Mouse (Mus musculus): Measurements from ENCODE around the gene Cend1. TPM values are rescaled to one million over a fixed set of nuclear protein-coding genes. Genes with fewer than 3 reads are reported as not detected.

Cend1 gene
- polyA plus RNA-seq, 1 experiment, result not detected

- Histone ChIP-seq H3K4me1 (peaks cover 68% of the 10 kb centered on the region), H3K9me3 (no peaks in the 10 kb centered on the region), H3K36me3 (replicated peaks; ENCODE audit: low read length) (peaks cover 46% of the 10 kb centered on the region), H3K4me3 (replicated peaks) (peak within 1 kb of the TSS; percentile 95), H3K27me3 (replicated peaks) (no peaks in the 10 kb centered on the region)
- TF ChIP-seq GATA1 (IDR thresholded peaks at IDR 0.05; ENCODE audit: borderline replicate concordance, low read length), result no peak
These were observed 14.5 kb upstream of the Cend1 start, which contains the start of gene Pidd1 for GRCm38 (mm10) chr7:141443828-141444237. Gene Pidd1, minus strand, starts transcription at chr7:141444025.

GRCm38 (mm10) chr7:141443081-141443821, 14.0 kb upstream of the Cend1 start:
- Histone ChIP-seq H3K9me3 (no peaks in the 10 kb centered on the region), H3K36me3 (replicated peaks; ENCODE audit: low read length) (peaks cover 46% of the 10 kb centered on the region), H3K27me3 (replicated peaks) (no peaks in the 10 kb centered on the region), H3K4me1 (peaks cover 66% of the 10 kb centered on the region), H3K4me3 (replicated peaks) (peak overlapping the region; percentile 95)
- TF ChIP-seq GATA1 (IDR thresholded peaks at IDR 0.05; ENCODE audit: borderline replicate concordance, low read length), result no peak
- TF ChIP-seq FLI1 (IDR thresholded peaks at IDR 0.05; ENCODE audit: low read length), result no peak

- no peaks in the 10 kb centered on the region for H3K9me3 ChIP-seq
- TF ChIP-seq FLI1 (IDR thresholded peaks at IDR 0.05; ENCODE audit: low read length), result no peak
- no peaks in the 10 kb centered on the region for H3K27me3 ChIP-seq (replicated peaks)
- H3K36me3 ChIP-seq (replicated peaks; ENCODE audit: low read length), result peaks cover 53% of the 10 kb centered on the region
- peaks cover 74% of the 10 kb centered on the region for H3K4me1 ChIP-seq
- peak overlapping the region; percentile 95 for H3K4me3 ChIP-seq (replicated peaks)
These were observed 12.9 kb upstream of the Cend1 start for GRCm38 (mm10) chr7:141442199-141442598.

GRCm38 (mm10) chr7:141441460-141441859, 12.2 kb upstream of the Cend1 start:
- Histone ChIP-seq H3K36me3 (replicated peaks; ENCODE audit: low read length) (peaks cover 53% of the 10 kb centered on the region), H3K9me3 (no peaks in the 10 kb centered on the region), H3K4me1 (peaks cover 77% of the 10 kb centered on the region), H3K4me3 (replicated peaks) (peak overlapping the region; percentile 95), H3K27me3 (replicated peaks) (no peaks in the 10 kb centered on the region)
- TF ChIP-seq FLI1 (IDR thresholded peaks at IDR 0.05; ENCODE audit: low read length) (no peak), GATA1 (IDR thresholded peaks at IDR 0.05; ENCODE audit: borderline replicate concordance, low read length) (no peak)

- peaks cover 81% of the 10 kb centered on the region for H3K4me1 ChIP-seq
- H3K27me3 ChIP-seq (replicated peaks), result no peaks in the 10 kb centered on the region
- peak overlapping the region; percentile 95 for H3K4me3 ChIP-seq (replicated peaks)
- no peaks in the 10 kb centered on the region for H3K9me3 ChIP-seq
- peaks cover 53% of the 10 kb centered on the region for H3K36me3 ChIP-seq (replicated peaks; ENCODE audit: low read length)
- TF ChIP-seq FLI1 (IDR thresholded peaks at IDR 0.05; ENCODE audit: low read length) (no peak), GATA1 (IDR thresholded peaks at IDR 0.05; ENCODE audit: borderline replicate concordance, low read length) (no peak)
These were observed 11.3 kb upstream of the Cend1 start for GRCm38 (mm10) chr7:141440613-141441012.

- Histone ChIP-seq H3K36me3 (replicated peaks; ENCODE audit: low read length) (peaks cover 53% of the 10 kb centered on the region), H3K4me3 (replicated peaks) (no peak overlapping the region), H3K4me1 (peaks cover 86% of the 10 kb centered on the region), H3K9me3 (no peaks in the 10 kb centered on the region), H3K27me3 (replicated peaks) (no peaks in the 10 kb centered on the region)
- TF ChIP-seq GATA1 (IDR thresholded peaks at IDR 0.05; ENCODE audit: borderline replicate concordance, low read length) (no peak), FLI1 (IDR thresholded peaks at IDR 0.05; ENCODE audit: low read length) (no peak)
These were observed 10.5 kb upstream of the Cend1 start for GRCm38 (mm10) chr7:141439811-141440210.

- H3K36me3 ChIP-seq (replicated peaks; ENCODE audit: low read length), result peaks cover 56% of the 10 kb centered on the region
These were observed 9.9 kb upstream of the Cend1 start for GRCm38 (mm10) chr7:141439140-141439679.

GRCm38 (mm10) chr7:141438201-141438968, 9.1 kb upstream of the Cend1 start:
- no peak for TF ChIP-seq FLI1 (IDR thresholded peaks at IDR 0.05; ENCODE audit: low read length)
- TF ChIP-seq GATA1 (IDR thresholded peaks at IDR 0.05; ENCODE audit: borderline replicate concordance, low read length), result no peak
- H3K36me3 ChIP-seq (replicated peaks; ENCODE audit: low read length), result peaks cover 64% of the 10 kb centered on the region

More at GRCm38 (mm10) chr7:141439140-141439679, 9.9 kb upstream of the Cend1 start:
- H3K4me1 ChIP-seq, result peaks cover 86% of the 10 kb centered on the region
- no peak overlapping the region for H3K4me3 ChIP-seq (replicated peaks)
- no peaks in the 10 kb centered on the region for H3K9me3 ChIP-seq
- H3K27me3 ChIP-seq (replicated peaks), result no peaks in the 10 kb centered on the region
- TF ChIP-seq GATA1 (IDR thresholded peaks at IDR 0.05; ENCODE audit: borderline replicate concordance, low read length) (no peak), FLI1 (IDR thresholded peaks at IDR 0.05; ENCODE audit: low read length) (no peak)

GRCm38 (mm10) chr7:141437178-141438120, 8.2 kb upstream of the Cend1 start, which contains the start of gene Slc25a22:
Gene Slc25a22, minus strand, starts transcription at chr7:141437892.
- no peaks in the 10 kb centered on the region for H3K27me3 ChIP-seq (replicated peaks)
- no peaks in the 10 kb centered on the region for H3K9me3 ChIP-seq
- TF ChIP-seq FLI1 (IDR thresholded peaks at IDR 0.05; ENCODE audit: low read length), result no peak
- no peak for TF ChIP-seq GATA1 (IDR thresholded peaks at IDR 0.05; ENCODE audit: borderline replicate concordance, low read length)
- peak within 1 kb of the TSS; percentile 97 for H3K4me3 ChIP-seq (replicated peaks)
- peaks cover 69% of the 10 kb centered on the region for H3K36me3 ChIP-seq (replicated peaks; ENCODE audit: low read length)
- H3K4me1 ChIP-seq, result peaks cover 90% of the 10 kb centered on the region

More at GRCm38 (mm10) chr7:141438201-141438968, 9.1 kb upstream of the Cend1 start:
- H3K4me1 ChIP-seq, result peaks cover 90% of the 10 kb centered on the region
- H3K27me3 ChIP-seq (replicated peaks), result no peaks in the 10 kb centered on the region
- H3K9me3 ChIP-seq, result no peaks in the 10 kb centered on the region
- no peak overlapping the region for H3K4me3 ChIP-seq (replicated peaks)

Measured in megakaryocyte, embryonic 14.5 days (primary cell).